Mouse (Mus musculus): ENCODE results near the gene Rubcn. TPM values are rescaled to one million over a fixed set of nuclear protein-coding genes. Genes with fewer than 3 reads are reported as not detected.
A peak's percentile ranks its signal among the peaks of the same experiment; 100 is the strongest.

Rubcn gene
- total RNA-seq (2012; rRNA removed) (21.0 and 28.0 TPM in 2 replicates), total RNA-seq (2014; rRNA removed) (38.3 and 40.4 TPM in 2 replicates), polyA plus RNA-seq (2012; ENCODE audit: insufficient read length, low read depth) (22.2 and 27.7 TPM in 2 replicates)

DNA sequence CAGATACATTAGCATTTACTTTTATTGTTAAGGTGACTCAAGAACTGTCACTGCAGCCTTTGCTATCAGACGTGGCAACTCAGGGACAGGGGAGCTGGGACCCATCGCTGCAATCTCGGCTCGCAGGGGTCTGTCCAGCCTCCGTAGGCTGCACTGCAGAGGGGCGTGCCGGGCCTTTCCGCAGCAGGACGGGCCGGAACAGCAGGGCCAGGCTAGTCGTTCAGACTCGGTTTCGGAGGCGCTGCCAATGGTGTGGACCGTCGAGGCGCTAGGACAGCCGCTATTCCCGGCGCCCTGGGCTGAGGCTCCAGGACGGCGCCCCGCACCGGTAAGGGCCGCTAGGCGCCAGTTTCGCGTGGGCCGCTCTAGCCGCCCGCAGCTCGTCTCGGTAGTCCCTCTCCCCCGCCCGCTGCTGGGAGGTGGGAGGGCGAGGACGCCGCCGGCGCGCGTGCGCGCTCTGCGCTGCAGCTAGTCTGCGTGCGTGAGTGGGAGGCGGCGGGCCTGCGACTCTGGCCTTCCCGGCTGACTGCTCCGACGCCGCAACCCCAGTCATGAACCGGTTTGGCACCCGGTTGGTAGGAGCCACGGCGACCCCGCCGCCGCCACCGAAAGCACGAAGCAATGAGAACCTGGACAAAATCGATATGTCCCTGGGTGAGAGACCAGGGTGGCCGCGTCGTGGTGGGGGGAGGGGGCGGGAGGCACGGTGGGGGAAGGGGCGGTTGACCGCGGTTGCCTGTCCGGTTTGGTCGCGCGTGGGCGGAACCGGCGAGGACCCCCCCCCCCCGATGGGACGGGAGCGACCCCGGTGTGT lies at the start of gene Rubcn, which contains the start of gene Fyttd1:
Gene Rubcn (minus strand): TSS at position 424 of the 814 bp plus-strand sequence.
Gene Fyttd1 (plus strand): TSS at position 158 of the 814 bp plus-strand sequence.
- H3K4me1 ChIP-seq (ENCODE audit: control insufficient read depth in 1 of 2, insufficient read depth in 2 of 2), result peaks cover 12 to 74% of the 10 kb centered on the region in 2 experiments
- H3K4me3 ChIP-seq (replicated peaks in 1 of 3; ENCODE audit: low read depth in 2 of 3, low read length in 2 of 3, poor library complexity in 1 of 3), result peak within 1 kb of the TSS; percentile 76 to 94 (median 90)
- peak within 1 kb of the TSS; percentile 79 for H3K4me2 ChIP-seq (ENCODE audit: insufficient read depth, low read depth, poor library complexity, severe bottlenecking)
- H3K9me3 ChIP-seq (replicated peaks; ENCODE audit: low read length), result no peaks in the 10 kb centered on the region
- dilution Hi-C loops (cut with MboI; ENCODE audit: extremely low pct_ligation_motif_present, extremely low pct_unique_long_range_greater_than_20kb, low sequenced_read_pairs) (no loop called here), in situ Hi-C loops (cut with MboI; ENCODE audit: low pct_ligation_motif_present, low pct_unique_long_range_greater_than_20kb, low sequenced_read_pairs) (no loop called here)
- peak within 1 kb of the TSS; percentile 94 for H3K9ac ChIP-seq (ENCODE audit: insufficient read depth, low read depth)
- no peaks in the 10 kb centered on the region for H3K27me3 ChIP-seq (replicated peaks)
- peak; percentile 93 for DNase-seq (ENCODE audit: extremely low read depth)
- peaks cover 39% of the 10 kb centered on the region for H3K79me2 ChIP-seq (replicated peaks; ENCODE audit: control insufficient read depth, extremely low read depth, insufficient read depth, poor library complexity, severe bottlenecking)
- peak within 1 kb of the TSS; percentile 40 for H3K27ac ChIP-seq (ENCODE audit: insufficient read depth, low read depth)
- H3K36me3 ChIP-seq (replicated peaks in 1 of 2; ENCODE audit: control insufficient read depth in 1 of 2, insufficient read depth in 1 of 2, low read length in 1 of 2), result peaks cover 3 to 32% of the 10 kb centered on the region in 2 experiments
- peak; percentile 48 for TF ChIP-seq SMC3 (IDR thresholded peaks at IDR 0.05; ENCODE audit: low read depth, low read length)
- TF ChIP-seq TCF12 (IDR thresholded peaks at IDR 0.05; ENCODE audit: low read depth, low read length), result peak; percentile 96
- TF ChIP-seq USF2 (conservative IDR thresholded peaks at IDR 0.05; ENCODE audit: low read depth, low read length), result no peak
- peak; percentile 80 for TF ChIP-seq ELF1 (IDR thresholded peaks at IDR 0.05; ENCODE audit: low read depth, low read length)
- TF ChIP-seq CTCF (conservative IDR thresholded peaks at IDR 0.05 in 1 of 2, IDR thresholded peaks at IDR 0.05 in 1 of 2; ENCODE audit: low read depth in 2 of 2, low read length in 2 of 2), result peak in 1 of 2 experiments; percentile 74; a peak in 2 of 4 replicates
- TF ChIP-seq ETS1 (conservative IDR thresholded peaks at IDR 0.05; ENCODE audit: low read depth, low read length), result peak; percentile 38; the same call in 1 of the 2 replicates
- TF ChIP-seq MAX (IDR thresholded peaks at IDR 0.05; ENCODE audit: low read length), result peak; percentile 71; the same call in 1 of the 2 replicates
- 0 out of 2 replicates have a peak, but pooled peaks have one; percentile 34 for TF ChIP-seq MYC (IDR thresholded peaks at IDR 0.05; ENCODE audit: low read depth, low read length)
- peak; percentile 99 for TF ChIP-seq MAZ (IDR thresholded peaks at IDR 0.05; ENCODE audit: low read depth, low read length)
- TF ChIP-seq CHD2 (IDR thresholded peaks at IDR 0.05; ENCODE audit: low read length), result 0 out of 2 replicates have a peak, but pooled peaks have one; percentile 46
- peak; percentile 92 for TF ChIP-seq NELFE (IDR thresholded peaks at IDR 0.05; ENCODE audit: low read depth, low read length)
- no peak for TF ChIP-seq ZC3H11A (IDR thresholded peaks at IDR 0.05; ENCODE audit: low read depth, low read length)
- no peak for TF ChIP-seq USF1 (IDR thresholded peaks at IDR 0.05; ENCODE audit: low read depth, low read length)
- TF ChIP-seq HCFC1 (IDR thresholded peaks at IDR 0.05; ENCODE audit: low read depth, low read length), result peak; percentile 84
- 0 out of 2 replicates have a peak, but pooled peaks have one; percentile 23 for TF ChIP-seq TBP (conservative IDR thresholded peaks at IDR 0.05; ENCODE audit: low read depth, low read length)
- TF ChIP-seq RAD21 (IDR thresholded peaks at IDR 0.05; ENCODE audit: low read depth, low read length), result no peak; the same call in 1 of the 2 replicates
- peak; percentile 88; the same call in 1 of the 2 replicates for TF ChIP-seq MXI1 (IDR thresholded peaks at IDR 0.05; ENCODE audit: low read depth, low read length)
- peak; percentile 38; the same call in 1 of the 2 replicates for TF ChIP-seq RCOR1 (conservative IDR thresholded peaks at IDR 0.05; ENCODE audit: low read depth, low read length)
- no peak for TF ChIP-seq JUND (conservative IDR thresholded peaks at IDR 0.05; ENCODE audit: low read depth, low read length)
- peak; percentile 84 for TF ChIP-seq ZMIZ1 (IDR thresholded peaks at IDR 0.05; ENCODE audit: low read depth, low read length)
- TF ChIP-seq E2F4 (IDR thresholded peaks at IDR 0.05; ENCODE audit: insufficient replicate concordance, low read depth, low read length), result no peak
- TF ChIP-seq EP300 (IDR thresholded peaks at IDR 0.05; ENCODE audit: low read length), result no peak
- TF ChIP-seq GABPA (IDR thresholded peaks at IDR 0.05; ENCODE audit: insufficient replicate concordance, low read depth, low read length), result peak; percentile 74
- TF ChIP-seq ZKSCAN1 (IDR thresholded peaks at IDR 0.05; ENCODE audit: borderline replicate concordance, low read depth, low read length), result no peak
- peak; percentile 92 for TF ChIP-seq NRF1 (IDR thresholded peaks at IDR 0.05; ENCODE audit: low read depth, low read length)
- TF ChIP-seq POLR2AphosphoS2 (IDR thresholded peaks at IDR 0.05; ENCODE audit: low read depth, low read length), result peak; percentile 65; the same call in 1 of the 2 replicates
- no peak for TF ChIP-seq PAX5 (IDR thresholded peaks at IDR 0.05; ENCODE audit: low read length)
- TF ChIP-seq KAT2A (IDR thresholded peaks at IDR 0.05; ENCODE audit: insufficient replicate concordance, low read length), result peak; percentile 51; the same call in 1 of the 2 replicates
- peak; percentile 75 for TF ChIP-seq BHLHE40 (IDR thresholded peaks at IDR 0.05; ENCODE audit: low read depth, low read length)
- peak; percentile 92; the same call in 1 of the 2 replicates for TF ChIP-seq POLR2A (IDR thresholded peaks at IDR 0.05; ENCODE audit: low read depth, low read length)
- TF ChIP-seq ZNF384 (IDR thresholded peaks at IDR 0.05; ENCODE audit: low read depth, low read length), result peak; percentile 42; the same call in 1 of the 2 replicates
- peak; percentile 94 for TF ChIP-seq IRF4 (IDR thresholded peaks at IDR 0.05; ENCODE audit: low read depth, low read length)
- peak; percentile 78 for TF ChIP-seq UBTF (IDR thresholded peaks at IDR 0.05; ENCODE audit: low read depth, low read length)
- no peak for TF ChIP-seq JUN (IDR thresholded peaks at IDR 0.05; ENCODE audit: insufficient read depth, low read depth, low read length)
- TF ChIP-seq SIN3A (IDR thresholded peaks at IDR 0.05; ENCODE audit: low read length), result peak; percentile 98
- TF ChIP-seq CHD1 (IDR thresholded peaks at IDR 0.05; ENCODE audit: low read depth, low read length), result 0 out of 2 replicates have a peak, but pooled peaks have one; percentile 60
- peak; percentile 70 for TF ChIP-seq MEF2A (IDR thresholded peaks at IDR 0.05; ENCODE audit: borderline replicate concordance, low read depth, low read length)
